ENCODE assay signal across 8 mouse cellular contexts in genomic region chr6:114642601-114643528, GRCm38 (mm10). TPM values are rescaled to one million over a fixed set of nuclear protein-coding genes. Genes with fewer than 3 reads are reported as not detected.
DNase-seq lines count a peak whose midpoint lies in the region; ATAC-seq lines count a peak whose summit lies in the region.

Gene Atg7, plus strand, starts transcription at chr6:114643097.

- H3K27ac ChIP-seq in hindbrain, embryonic 15.5 days (replicated peaks), result peak within 1 kb of the TSS; percentile 71

- peak; percentile 91 for DNase-seq in R1 (ENCODE audit: low read depth, low spot score)
- peak; percentile 94 to 97 for DNase-seq in cerebellum, postnatal 25 days
- DNase-seq in frontal cortex, postnatal 36 days (ENCODE audit: low spot score in 2 of 2), result peak; percentile 84 to 94
- peak; percentile 87 for DNase-seq in left cerebral cortex, adult 11 months (ENCODE audit: low spot score)
- DNase-seq in lung, postnatal 4 days, result peak; percentile 94 to 95
- peak; percentile 90 for DNase-seq in retina, postnatal 7 days (ENCODE audit: low read depth, low spot score)
- DNase-seq in urinary bladder, adult 2 months (ENCODE audit: low spot score), result peak; percentile 80

- under 1% methylated on average over 38 of the region's 38 CpGs for WGBS in hindbrain, embryonic 15.5 days

- H3K36me3 ChIP-seq in hindbrain, embryonic 15.5 days, result no peaks in the 10 kb centered on the region

- peak within 1 kb of the TSS; percentile 87 for H3K4me3 ChIP-seq in hindbrain, embryonic 15.5 days

- 0 out of 2 replicates have a peak, but pooled peaks cover 2% of the 10 kb centered on the region for H3K27me3 ChIP-seq in hindbrain, embryonic 15.5 days

- H3K9me3 ChIP-seq in hindbrain, embryonic 15.5 days, result no peaks in the 10 kb centered on the region

- peak; percentile 91 for ATAC-seq in hindbrain, embryonic 15.5 days (ENCODE audit: low FRiP score, low read depth)

- H3K9ac ChIP-seq in hindbrain, embryonic 15.5 days, result peak within 1 kb of the TSS; percentile 57

- H3K4me1 ChIP-seq in hindbrain, embryonic 15.5 days (replicated peaks), result peaks cover 13% of the 10 kb centered on the region

- H3K4me2 ChIP-seq in hindbrain, embryonic 15.5 days, result peak within 1 kb of the TSS; percentile 96

RNA-seq across cellular contexts. Expression of gene Atg7, which starts in this region (rescaled TPM):
- 16.7 and 19.9 TPM in 2 replicates for polyA plus RNA-seq in hindbrain, embryonic 15.5 days (2015; fragmentation: Nextera tagmentation; extraction: Ambion mirVana)
- polyA plus RNA-seq in urinary bladder, adult 2 months (2012; rRNA removed), result 21.5 and 24.3 TPM in 2 replicates

Comparison
In these comparisons a context has a peak if more than half of its experiments do, and no peak if none do; other contexts are left out.
1. Peak in every context shown above with its lines: DNase-seq, ATAC-seq, H3K4me3 ChIP-seq and H3K27ac ChIP-seq.